Mouse (Mus musculus) ovary, postnatal 14 days (tissue): Measurements from ENCODE around the gene Rps2.
A peak's percentile ranks its signal among the peaks of the same experiment; 100 is the strongest.

ENCODE experiments used
- DNase-seq: peaks from one replicate; pipeline ENCODE4 v3.0.0; 2022; ENCODE audit warnings: low spot score

Rps2 gene

DNA sequence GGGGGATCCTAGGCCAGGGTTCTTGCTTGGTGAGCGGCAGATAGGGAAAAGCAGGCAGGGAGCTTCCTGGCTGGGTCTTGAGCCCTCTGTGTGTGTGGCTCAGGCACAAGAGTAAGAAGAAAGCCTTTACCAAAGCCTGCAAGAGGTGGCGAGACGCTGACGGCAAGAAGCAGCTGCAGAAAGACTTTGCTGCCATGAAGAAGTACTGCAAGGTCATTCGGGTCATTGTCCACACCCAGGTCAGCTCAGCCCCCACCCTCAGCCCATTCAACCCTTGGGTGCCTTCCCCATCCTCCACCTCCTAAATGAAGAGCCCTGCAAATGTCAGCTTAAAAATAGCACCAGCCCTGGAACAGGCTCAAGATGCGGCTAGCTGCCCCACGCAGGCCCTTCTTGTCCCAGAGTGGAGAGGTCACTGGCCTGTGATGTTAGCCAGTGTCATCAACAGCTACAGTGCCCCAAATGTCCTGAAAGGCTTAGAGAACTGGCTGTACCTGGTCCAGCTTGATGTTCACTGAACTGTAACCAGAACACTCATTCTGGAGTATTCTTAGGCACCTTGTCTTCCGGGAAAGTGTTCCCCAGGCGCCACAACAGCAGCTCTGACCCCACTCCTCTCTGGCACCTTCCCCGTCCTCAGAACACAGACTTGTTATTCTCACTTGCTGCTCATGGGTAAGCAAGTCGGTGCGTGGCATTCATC is 14.5 kb downstream of the Rps2 start:
- no peak for DNase-seq

- no peak for DNase-seq
Observed at GRCm38 (mm10) chr17:24733434-24734050, 15.6 kb downstream of the Rps2 start.

- DNase-seq, result no peak
Observed at GRCm38 (mm10) chr17:24734513-24734912, 16.6 kb downstream of the Rps2 start.

DNA sequence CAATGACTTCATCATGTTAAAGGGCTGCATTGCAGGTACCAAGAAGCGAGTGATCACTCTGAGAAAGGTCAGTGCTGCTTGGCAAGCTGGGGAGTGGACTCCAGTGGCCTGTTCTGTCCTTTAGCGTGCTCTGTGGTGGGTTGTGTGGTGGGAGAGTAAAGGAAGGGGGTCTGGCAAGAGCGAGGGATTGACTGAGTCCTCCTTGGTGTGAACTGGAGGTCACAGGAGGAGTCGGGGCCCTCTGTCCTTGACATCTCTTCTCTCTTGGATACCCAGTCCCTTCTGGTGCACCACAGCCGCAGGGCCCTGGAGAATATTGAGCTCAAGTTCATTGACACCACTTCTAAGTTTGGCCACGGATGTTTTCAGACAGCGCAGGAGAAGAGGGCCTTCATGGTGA is 17.5 kb downstream of the Rps2 start:
- DNase-seq, result no peak

DNA sequence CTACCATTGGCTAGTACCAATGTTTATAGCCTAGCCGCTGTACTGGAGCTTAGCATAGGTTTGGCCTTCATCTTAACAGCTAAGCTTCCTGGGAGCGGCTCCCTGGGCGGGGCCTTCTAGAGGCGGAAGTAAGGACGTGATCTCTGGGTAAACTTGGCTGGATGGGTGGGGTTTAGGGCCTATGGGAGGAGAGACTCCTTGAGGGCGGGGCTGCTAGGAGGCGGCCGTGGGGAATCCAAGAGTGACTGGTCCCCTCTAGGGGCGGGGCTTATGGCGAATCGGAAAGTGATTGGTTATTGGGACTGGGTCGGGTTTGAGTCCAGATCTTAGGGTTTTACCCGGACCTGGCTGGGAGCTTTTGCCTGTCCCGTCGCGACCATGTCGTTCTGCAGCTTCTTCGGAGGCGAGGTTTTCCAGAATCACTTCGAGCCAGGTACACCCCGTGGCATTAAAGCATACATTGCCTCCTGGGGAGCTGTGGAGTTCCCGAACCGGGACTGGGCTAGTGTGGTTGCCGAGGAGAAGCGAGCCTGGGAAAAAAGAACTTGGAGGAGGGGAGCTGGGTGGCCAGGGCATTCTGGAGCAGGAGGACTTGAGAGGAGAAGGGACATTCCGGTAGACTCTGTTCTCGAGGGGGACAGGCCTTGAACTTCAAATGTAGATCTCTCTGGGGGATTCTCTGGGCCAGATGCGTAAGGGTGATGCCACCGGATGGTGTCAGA is 18.6 kb downstream of the Rps2 start, which contains the start of gene Msrb1:
Msrb1 (plus strand) TSS at position 313 of the 722 bp plus-strand sequence.
- peak; percentile 90 for DNase-seq

GRCm38 (mm10) chr17:24737135-24737810 is 19.4 kb downstream of the Rps2 start:
- no peak for DNase-seq

DNA sequence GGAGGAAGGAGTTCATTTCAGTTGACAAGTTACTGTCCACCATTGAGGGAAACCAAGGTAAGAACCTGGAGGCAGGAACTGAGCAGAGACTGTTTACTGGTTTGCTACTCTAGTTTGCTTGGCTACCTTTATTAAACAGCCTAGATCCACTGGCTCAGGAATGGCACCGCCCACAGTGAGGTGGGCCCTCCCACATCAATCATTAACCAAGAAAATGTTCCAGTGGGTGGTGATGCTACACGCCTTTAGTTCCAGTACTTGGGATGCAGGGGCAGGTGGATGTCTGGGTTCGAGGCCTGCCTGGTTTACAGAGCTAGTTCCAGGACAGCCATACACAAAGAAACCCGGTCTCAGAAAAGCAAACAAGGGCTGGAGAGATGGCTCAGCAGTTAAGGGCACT is 20.3 kb downstream of the Rps2 start:
- DNase-seq, result no peak

- DNase-seq, result no peak
Observed at GRCm38 (mm10) chr17:24739926-24740325, 22.0 kb downstream of the Rps2 start.

DNA sequence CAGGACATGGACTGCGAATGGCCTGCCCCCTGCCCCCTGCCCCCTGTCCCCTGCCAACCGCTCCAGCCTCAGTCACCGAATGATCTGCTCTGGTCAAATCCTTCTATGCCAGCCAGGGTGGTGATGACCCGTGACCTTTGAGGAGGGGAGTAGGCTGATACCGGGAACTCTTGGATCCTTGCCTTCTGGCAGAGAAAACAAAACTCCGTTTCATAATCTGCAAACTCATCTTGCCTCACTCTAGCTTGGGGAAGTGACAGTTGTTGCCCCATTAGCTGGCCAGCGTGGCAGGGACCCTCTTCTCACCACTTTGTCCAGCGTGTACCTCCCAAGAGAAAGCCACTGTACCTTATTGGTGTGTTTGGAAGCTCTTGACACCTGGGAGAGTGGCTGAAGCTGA is 24.4 kb downstream of the Rps2 start:
- no peak for DNase-seq

DNA sequence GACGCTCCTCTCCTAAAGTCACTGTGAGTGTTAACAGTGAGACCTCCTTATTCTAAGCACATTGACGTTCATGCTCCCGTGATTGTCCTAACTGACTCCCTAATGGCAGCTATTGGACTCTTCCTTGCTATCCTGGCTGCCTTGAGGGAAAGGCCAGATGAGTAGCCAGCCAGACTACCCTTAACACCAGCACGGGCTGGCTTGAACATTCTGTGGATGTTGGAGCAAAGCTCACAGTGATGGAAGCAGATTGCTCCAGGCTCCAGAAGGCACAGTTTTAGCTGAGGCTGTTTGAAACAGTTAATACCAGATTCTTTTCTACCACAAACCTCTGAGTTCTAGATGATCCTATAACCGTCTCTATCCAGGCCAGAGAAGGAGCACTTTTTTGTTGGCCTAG is 26.0 kb downstream of the Rps2 start:
- DNase-seq, result no peak

GRCm38 (mm10) chr17:24744381-24744780 is 26.5 kb downstream of the Rps2 start:
- no peak for DNase-seq

DNA sequence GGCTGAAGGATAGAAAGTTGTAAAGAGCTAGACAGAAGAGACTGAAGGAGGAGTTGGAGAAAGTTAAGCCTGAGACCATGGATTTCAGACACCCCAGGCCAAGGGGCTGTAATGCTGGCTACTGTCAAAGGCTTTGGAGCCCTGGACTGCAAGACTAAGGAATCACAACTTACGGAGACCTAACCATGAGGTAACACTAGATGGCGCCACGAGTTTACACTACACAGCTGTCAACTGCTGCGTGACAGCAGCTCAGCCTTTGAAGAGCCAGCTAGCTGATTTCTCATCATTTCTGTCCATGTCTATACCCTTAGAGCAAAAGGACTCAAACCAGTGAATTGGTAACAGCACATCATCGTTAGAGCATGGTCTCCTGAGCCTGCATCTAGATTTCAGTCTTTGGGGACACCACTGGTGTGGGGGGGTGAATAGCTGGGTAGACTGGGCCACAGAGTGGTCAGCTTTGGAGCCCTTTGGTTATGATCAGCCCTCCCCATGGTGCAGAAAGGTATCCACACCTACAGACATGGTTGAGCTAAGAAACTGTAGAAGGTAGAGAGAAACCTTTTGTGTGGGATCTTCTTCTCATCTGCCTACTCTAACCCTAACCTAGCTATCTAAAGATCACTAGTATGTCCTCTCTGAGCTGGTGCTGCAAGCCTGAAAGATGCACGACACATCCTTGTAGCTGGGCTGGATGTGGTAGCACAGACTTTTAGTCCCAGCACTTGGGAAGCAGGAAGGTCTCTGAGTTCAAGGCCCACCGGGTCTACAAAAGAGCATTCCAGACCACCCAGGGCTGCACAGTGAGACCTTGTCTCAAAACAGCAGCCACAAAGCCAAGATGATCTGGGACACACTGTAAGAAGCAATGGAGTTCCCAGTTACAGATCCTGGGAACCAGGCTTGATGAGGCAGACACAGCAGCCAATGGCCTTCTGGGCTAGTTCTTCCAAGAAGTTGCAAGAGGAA is 27.9 kb downstream of the Rps2 start:
- peak; percentile 75 for DNase-seq

DNA sequence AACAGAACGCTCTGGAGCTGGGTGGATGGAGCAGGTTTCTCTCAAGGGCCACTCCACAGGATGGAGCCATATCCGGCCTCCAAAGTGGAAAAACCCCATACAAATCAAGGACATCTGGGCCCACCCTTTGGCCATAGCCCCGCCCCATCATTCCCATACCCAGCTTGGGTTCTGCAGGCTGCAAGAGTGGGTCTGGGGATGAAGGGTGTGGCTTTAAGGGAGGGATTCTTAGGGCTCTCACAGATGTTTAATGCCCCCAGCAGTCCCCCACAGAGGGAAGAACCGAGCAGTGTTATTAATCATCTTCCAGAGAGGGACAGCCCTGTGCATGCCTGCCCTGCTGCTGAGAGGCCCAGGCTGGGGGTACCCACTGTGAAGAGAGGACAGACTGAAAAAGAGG is 29.1 kb downstream of the Rps2 start:
- no peak for DNase-seq

GRCm38 (mm10) chr17:24751528-24751927 is 33.6 kb downstream of the Rps2 start:
- no peak for DNase-seq

DNA sequence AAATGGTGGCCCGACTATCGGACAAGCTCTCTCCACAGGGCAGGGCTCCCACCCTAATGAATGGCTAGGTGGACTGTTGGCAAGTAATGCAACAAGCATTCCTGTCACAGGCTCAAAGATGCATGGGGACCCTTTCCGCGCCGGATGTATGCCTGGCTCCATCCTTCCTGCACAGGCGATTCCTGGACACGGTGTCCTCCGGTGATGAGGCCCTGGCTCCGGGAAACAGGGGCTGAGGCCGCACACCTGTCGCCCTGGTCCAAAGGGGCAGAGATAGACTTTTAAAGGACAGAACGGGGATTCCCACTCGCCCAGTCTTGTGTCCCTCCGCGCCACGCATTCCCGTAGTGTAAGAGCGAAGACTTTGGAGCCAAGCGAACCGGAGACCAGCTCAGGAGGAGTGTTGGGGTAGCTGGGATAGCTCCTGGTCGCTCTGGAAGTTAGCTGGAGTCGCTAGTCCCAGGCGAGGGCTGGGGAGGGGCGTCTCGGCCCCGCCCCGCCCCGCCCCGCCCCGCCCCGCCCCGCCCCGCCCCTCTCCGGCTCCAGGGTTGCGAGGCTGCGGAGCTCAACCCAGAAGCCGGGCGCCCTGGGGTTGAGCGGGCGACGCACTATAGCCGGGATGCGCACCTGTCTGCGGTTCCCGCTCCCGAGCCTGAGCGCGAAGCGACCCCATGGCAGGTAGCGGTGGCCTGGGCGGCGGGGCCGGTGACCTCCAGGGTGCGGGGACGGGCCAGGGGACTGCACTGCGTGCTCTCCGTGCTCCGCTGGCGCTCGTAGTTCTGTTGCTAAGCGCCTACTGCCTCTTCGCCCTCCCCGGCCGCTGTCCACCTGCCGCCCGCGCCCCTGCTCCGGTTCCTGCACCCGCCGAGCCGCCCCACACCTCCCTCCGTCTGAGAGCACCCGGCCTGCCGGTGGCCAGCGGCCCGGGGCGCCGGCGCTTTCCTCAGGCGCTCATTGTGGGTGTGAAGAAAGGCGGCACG is 34.8 kb downstream of the Rps2 start, which contains the start of gene Hs3st6:
Hs3st6 (plus strand) TSS at position 574 of the 980 bp plus-strand sequence.
- no peak for DNase-seq

DNA sequence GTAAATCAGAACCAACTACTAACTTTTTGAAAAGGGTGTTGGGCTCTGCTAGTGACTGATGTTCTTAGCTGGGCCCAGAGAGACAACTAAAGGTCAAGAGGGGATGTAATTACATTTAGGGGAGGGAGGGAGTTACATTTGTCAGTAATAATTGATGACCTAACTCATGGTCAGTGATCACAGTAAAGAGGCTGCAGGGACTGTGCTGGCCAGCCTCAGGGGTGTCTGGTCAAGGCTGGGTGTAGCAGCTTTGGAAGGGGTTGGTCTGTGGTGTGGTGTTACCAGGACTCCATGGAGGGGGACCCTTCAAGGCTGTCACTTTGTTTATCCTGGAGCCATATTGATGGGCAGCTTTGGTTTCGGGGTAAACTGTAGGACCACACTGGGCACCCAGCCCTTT is 39.5 kb downstream of the Rps2 start:
- no peak for DNase-seq

DNA sequence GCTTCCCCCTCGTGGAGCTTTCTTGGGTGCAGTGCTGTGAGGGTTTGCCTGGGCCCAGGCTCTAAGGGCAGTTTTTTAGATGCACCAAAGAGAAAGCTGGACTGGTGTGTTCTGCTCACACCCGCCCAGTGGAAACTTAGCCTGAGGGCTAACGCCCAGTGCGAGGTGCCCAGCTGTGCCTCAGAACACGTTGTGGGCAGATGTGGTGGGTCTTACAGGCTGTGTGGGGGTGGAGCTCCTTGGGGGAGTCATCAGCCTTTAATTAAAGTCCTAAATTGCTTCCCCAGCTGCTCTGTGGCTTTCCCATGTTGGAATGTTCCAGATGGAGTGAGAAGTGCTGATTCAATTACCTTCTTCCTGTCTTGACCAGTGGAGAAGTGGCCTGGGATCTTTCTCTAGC is 43.2 kb downstream of the Rps2 start:
- no peak for DNase-seq

- DNase-seq, result no peak
Observed at GRCm38 (mm10) chr17:24765016-24765905, 47.3 kb downstream of the Rps2 start.

GRCm38 (mm10) chr17:24766266-24766875 is 48.5 kb downstream of the Rps2 start:
- no peak for DNase-seq
